Mouse (Mus musculus) ES-Bruce4 (cell line): ENCODE measurements around the gene Saa2.

Source experiments
- CTCF ChIP-seq: IDR thresholded peaks from one replicate; pipeline ENCODE4 v1.8.1; 2011; ENCODE audit warnings: low read depth, low read length
- POLR2A ChIP-seq: IDR thresholded peaks from one replicate; pipeline ENCODE4 v1.8.1; 2011; ENCODE audit warnings: low read length; ENCODE audit not compliant: insufficient read depth

DNA sequence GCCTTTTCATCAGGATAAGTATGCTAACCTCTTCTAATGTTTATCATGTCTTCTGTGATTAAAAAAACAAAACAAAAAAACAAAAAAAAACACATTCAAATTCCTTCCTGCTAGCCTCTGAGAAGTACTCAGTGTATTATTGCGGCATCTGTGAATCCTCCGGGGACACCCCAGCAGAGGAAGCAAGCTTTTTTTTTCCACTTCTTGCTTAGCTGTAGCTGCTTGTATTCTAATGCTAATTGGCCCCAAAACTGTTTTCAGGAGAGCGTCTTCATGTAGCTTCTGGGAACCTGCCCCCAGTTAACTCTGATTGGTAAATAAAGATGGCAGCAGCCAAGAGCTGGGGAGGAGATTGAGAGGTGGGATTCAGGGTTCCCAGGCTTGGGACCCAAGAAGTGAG, 3.1 kb upstream of the Saa2 start:
- TF ChIP-seq CTCF (no peak), POLR2A (no peak)
